Mouse (Mus musculus) adrenal gland, adult 8-10 months (tissue): ENCODE data around the gene Spata20. TPM values are rescaled to one million over a fixed set of nuclear protein-coding genes. Genes with fewer than 3 reads are reported as not detected.
A peak's percentile ranks its signal among the peaks of the same experiment; 100 is the strongest.

Experiments
- DNase-seq: peaks from one replicate; pipeline ENCODE4 v3.0.0; 2022
- total RNA-seq, 4 experiments: library from RNA; stranded (reverse); gene quantifications; 2 replicates each; pipeline ENCODE4 v1.2.4; 2022

The Spata20 gene
- total RNA-seq, 4 experiments from 2014 or later = not detected

- DNase-seq = no peak
Observed at GRCm38 (mm10) chr11:94482738-94483137, 3.2 kb downstream of the Spata20 start.

DNA sequence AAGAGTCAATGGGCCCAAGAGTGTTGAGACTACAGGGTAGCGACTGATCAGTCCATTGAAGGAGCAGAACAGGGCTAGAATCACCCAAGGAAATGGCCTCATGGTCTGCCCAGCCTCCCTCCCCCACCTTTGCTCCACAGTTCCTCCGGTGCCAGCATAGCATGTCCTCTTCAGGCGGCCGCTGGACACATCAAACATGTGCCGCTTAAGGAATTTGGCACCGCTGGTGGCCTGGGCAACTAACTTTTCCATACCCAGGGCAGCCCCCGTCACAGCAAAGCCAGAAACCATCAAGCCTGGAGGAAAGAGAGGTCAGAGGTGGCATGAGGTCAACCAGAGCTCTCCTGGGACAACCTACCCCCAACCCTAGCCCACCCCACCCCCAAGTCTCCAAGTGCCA lies 4.0 kb downstream of the Spata20 start:
- DNase-seq = no peak

DNA sequence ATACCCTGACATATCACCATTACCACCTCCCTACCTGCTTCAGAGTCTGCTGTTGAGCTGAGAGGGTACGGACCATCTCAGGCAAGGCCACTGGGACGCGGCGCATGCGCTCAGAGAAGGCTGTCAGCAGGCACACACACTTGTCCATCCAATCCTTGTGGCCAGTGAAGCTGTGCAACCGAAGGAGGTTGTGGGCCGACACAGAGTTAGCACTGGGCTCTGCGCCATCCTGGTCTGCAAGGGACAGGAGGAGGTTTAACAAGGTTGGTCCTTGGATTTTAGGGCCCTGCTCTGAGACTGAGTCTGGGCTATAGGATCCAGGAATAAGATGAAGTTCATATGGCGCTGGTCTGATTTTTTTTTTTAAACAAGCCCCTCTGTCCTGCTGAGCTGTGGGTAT lies 5.6 kb downstream of the Spata20 start:
- DNase-seq = no peak

- DNase-seq = no peak
Observed at GRCm38 (mm10) chr11:94477651-94478050, 8.3 kb downstream of the Spata20 start.

DNA sequence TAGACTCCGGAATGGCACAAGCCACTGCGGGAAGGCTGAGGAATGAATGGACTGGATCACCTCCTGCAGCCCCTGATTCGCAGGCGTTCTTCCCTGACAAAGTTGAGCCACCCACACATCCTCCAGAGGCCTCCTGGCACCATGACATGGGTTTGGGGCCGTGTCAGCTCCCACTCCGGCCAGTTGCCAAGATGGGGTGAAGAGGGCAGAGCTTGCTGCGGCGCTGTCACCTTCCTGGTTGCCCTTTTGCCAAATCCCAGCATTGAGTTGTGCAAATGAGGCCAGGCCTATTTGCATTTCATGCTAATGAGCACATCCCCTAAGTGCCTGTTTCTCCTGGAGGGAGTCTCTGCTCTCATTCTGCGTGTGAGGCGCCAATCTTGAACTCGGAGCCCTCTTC lies 10.3 kb downstream of the Spata20 start:
- DNase-seq = no peak

GRCm38 (mm10) chr11:94474544-94474910 lies 11.5 kb downstream of the Spata20 start:
- no peak for DNase-seq

DNA sequence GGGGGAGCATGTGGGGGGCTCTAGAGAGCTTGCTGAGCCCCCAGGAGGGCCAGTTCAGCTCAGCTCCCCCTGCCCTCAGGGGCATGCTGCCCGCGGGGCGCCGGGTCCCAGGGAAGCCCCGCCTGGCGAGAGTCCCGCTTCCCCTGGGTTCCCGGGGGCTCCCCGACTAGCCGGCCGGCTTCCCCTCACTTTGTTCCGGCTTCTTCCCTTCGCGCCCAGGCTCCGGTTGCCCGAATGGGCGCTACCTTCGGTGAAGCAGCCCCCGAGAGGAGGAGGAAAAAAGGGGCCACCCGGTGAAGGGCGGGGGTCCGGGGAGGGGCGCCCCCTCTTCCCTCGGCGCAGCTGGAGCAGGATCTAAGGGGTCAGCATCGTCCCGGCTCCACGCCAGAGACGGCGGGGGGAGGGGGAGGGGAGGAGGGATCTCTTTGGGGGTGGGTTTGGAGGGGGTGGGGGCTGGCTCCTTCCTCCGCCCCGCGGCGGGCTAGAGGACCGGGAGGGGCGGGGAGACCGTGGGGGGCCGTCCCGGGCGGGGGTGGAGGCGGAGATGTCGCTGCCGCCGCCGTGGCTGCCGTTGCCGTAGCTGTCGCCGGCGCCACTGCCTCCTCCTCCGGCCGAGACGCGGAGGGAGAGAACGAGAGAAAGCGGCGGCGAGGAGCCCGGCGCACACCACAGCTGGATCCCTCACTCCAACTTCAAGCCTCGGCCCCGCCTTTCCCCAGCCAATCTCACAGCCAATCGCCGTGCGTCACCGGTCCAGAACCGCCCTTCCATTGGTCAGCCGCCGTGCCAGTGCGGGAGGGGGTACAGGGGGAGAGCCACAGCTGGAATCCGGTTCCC lies 12.1 kb downstream of the Spata20 start, which contains the start of gene Cacna1g:
Cacna1g (minus strand) TSS at position 492 of the 837 bp plus-strand sequence.
- peak; percentile 85 for DNase-seq

GRCm38 (mm10) chr11:94472916-94473706 lies 12.9 kb downstream of the Spata20 start:
- no peak for DNase-seq

DNA sequence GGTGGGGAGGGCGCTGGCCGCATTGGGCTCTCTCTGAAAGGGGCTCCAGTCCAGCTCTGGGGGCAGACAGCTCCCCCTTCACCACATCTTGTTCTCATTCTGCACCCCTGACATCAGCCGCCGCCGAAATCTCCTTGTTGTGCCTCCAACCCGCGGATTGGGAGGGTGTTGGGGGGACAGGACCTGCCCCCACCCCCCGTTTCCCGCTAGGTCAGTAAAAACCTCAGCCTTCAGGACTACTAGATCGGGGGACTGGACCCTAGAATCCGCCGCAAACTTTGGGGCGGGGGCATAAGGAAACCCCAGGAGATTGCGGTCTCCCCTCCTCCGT lies 13.4 kb downstream of the Spata20 start:
- DNase-seq = no peak

DNA sequence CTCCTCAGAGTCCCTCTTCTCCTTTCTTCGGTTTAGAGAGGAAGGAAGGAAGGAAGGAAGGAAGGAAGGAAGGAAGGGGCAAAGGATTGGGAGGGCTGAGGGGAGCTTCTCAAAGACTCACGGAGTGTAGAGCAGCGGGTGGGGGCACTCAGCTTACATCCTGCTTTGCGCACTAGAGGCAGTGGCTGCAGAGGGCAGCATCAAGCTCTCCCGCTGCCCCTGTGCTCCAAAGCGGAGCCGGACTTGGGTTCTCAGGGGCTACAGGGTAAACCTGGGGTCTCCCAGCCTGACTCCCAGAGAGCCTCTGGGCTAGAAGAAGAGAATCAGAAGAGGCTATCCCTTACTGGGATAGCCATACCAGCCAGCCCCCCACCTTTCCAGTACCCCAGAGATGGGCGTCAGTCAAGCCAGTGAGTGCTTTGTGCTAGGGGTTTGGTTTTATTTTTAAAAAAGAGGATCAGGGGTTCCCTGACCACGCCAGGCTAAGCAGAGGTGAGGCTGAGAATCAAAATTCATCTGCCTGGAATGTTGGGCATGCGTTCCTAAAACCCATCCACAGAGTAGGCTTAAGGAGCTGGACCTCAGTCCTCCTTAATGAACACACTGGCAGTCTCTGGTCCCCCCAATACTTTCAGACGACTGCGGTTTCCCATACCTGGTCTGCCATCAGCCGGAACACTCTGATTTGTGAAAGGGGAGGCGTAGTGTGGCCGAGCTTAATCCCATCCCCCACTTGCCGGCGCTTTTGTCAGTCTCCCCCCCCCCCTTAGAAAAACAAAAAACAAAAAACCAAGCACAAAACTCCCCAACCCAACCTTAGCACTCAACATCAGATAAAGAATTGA lies 14.0 kb downstream of the Spata20 start:
- no peak for DNase-seq

DNA sequence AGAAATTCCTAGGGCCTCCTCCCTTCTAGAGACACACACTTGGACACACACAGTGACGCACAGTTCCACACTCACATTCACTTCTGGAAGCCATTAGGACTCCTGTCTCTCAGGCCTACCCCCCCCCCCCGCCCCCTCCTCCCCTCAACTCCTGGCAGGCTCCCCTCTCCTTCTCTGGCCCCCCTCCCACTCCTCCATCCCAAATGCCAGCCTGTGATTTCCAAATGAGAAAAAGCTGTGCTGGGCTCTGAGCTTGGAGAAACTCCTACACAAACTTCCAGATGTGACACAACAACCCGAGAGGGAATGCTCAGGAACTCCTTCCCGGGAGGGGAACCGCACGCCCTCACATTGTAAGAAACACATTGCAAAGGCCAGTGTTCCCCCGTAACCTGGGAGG lies 15.6 kb downstream of the Spata20 start:
- DNase-seq = no peak

- no peak for DNase-seq
Observed at GRCm38 (mm10) chr11:94469136-94470064, 16.6 kb downstream of the Spata20 start.

- DNase-seq = no peak
Observed at GRCm38 (mm10) chr11:94468582-94469064, 17.4 kb downstream of the Spata20 start.

GRCm38 (mm10) chr11:94466333-94466855 lies 19.6 kb downstream of the Spata20 start:
- no peak for DNase-seq

DNA sequence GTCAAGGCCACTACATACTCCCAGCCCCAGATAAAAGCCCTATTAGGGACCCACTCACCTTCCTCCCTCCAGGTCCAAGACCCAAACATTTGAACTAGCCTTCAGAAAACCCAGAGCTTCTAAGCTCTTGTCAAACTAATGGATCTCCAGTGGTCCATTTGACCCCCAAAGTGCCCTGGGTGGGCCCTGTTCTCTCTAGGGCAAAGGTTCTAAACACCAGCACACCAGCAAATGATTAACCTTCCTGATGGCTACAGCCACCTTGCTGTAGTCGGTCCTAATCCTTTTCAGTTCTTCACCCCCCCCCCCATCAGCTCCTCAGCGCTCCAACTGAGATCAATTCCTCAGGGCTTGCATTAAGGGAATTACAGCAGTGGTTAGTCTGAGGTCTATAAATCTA lies 21.8 kb downstream of the Spata20 start:
- DNase-seq = no peak

GRCm38 (mm10) chr11:94461856-94462255 lies 24.1 kb downstream of the Spata20 start:
- no peak for DNase-seq

DNA sequence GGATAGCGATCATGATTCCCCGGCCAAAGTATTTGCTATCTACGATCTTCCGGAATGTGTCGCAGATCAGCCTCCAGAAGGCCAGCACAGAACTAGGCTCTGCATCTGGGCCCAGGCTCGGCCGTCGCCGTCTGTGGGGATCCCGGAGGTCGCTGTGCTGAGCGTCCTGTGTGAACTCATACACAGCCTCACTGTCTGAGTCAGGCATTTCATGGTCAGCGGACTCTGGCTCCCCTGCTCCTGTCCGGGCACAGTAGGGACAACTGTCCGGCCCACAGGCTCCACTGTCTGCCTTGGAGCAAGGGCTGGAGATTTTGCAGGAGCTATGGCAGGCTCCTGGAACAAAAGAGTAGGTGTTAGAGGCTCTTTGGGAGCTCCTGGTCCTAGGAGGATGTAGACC lies 29.0 kb downstream of the Spata20 start:
- no peak for DNase-seq

DNA sequence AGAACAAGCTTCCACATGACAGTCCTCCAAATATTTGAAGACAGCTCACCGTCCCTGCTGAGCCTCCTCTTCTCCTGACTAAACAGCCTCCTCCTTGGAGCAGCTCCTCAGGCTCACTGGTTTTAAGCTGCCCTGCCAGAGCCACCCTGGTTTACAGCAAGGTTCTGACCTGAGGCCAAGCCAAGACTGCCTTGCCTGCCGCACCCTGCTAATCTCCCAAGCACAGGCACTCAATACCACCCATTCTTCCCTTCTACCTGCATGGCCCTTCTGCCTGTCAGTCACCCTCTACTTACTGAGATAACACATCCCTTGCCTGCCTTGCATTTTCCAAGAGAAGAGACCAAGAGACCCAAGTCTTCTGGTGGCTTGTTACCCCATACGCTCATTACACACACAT lies 29.6 kb downstream of the Spata20 start:
- DNase-seq = no peak

- no peak for DNase-seq
Observed at GRCm38 (mm10) chr11:94455161-94455820, 30.7 kb downstream of the Spata20 start.

- DNase-seq = no peak
Observed at GRCm38 (mm10) chr11:94454756-94455155, 31.2 kb downstream of the Spata20 start.
